Mouse (Mus musculus) olfactory bulb, adult 2 months (tissue): ENCODE measurements around the gene Pcca. TPM values are rescaled to one million over a fixed set of nuclear protein-coding genes. Genes with fewer than 3 reads are reported as not detected.

ENCODE experiments used
- H3K27ac ChIP-seq: fragments of 200-500 bp; 2 replicates; pipeline ENCODE4 v1.5.1; 2012; ENCODE audit warnings: low read depth, low read length; ENCODE audit not compliant: insufficient read depth
- H3K4me1 ChIP-seq: fragments of 200-500 bp; 2 replicates; pipeline ENCODE4 v1.6.1; 2012; ENCODE audit warnings: low read length; ENCODE audit not compliant: control insufficient read depth, insufficient read depth
- H3K4me3 ChIP-seq: fragments of 200-500 bp; 2 replicates; pipeline ENCODE4 v1.5.1; 2012; ENCODE audit warnings: mild to moderate bottlenecking, low read depth, low read length, moderate library complexity; ENCODE audit not compliant: insufficient read depth
- CTCF ChIP-seq: fragments of 200-500 bp; IDR thresholded peaks from 2 replicates; pipeline ENCODE4 v1.5.1; 2012; ENCODE audit warnings: low read depth, mild to moderate bottlenecking, low read length, moderate library complexity; ENCODE audit not compliant: insufficient read depth
- POLR2A ChIP-seq: fragments of 200-500 bp; IDR thresholded peaks from 2 replicates; pipeline ENCODE4 v1.6.1; 2012; ENCODE audit warnings: mild to moderate bottlenecking, low read depth, low read length, moderate library complexity; ENCODE audit not compliant: insufficient read depth
- WGBS: fragments of 180-500 bp; shearing (Covaris S2); methylation state at CpG from one replicate; pipeline ENCODE4 v1.1.7; 2018; 5-methylcytosine and 5-hydroxymethylcytosine counted together
- polyA plus RNA-seq: library from polyadenylated mRNA; stranded (reverse); fragments of >200 nt; gene quantifications from 2 replicates; pipeline ENCODE4 v1.2.4, GENCODE M21; 2012; ENCODE audit warnings: low replicate concordance; ENCODE audit not compliant: missing spikeins, insufficient read depth, insufficient read length

Gene Pcca
- polyA plus RNA-seq, 1 experiment: not detected

DNA sequence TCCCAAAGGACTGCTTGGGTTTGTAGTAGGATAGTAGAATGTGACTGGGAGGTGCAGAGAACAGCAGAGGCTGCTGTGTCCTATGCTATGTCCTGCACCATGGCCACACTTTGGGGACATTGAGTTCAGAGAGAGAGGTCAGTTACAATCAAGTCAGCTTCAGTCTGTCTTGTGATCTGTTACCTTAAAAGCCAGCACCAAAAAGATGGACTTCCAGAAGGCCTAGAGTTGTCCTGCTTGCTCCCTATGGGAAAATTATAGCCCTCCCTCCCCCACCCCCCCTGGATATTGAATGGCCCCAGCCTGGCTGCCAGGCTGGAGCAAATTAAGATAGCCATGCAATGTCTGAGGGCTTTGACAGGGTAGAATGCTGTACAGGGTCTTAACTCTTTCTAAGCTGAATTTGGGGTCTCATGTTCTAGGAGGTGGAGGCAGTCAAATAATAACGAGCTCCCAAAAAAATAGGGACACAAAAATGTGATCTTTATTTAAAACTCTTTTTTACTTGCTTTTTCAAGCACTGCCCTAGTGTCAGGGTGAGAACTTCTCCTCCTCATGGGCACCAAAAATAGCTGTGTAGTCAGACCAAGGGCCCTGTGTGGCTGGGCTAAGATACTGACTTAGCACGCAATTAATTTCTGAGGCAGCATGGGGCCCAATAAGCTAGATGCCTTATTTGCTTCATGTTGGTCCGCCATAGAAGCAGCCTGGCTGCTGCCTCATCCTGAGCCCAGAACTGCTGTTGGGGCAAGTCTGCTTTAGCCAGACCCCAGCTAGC, 353.8 kb downstream of the Pcca start:
- TF ChIP-seq CTCF: no peak
- TF ChIP-seq POLR2A: no peak
- Histone ChIP-seq H3K4me3 (no peak overlapping the region), H3K4me1 (peaks cover 14% of the 10 kb centered on the region), H3K27ac (no peak overlapping the region)
- WGBS: 68% methylated on average over 3 of the region's 3 CpGs

DNA sequence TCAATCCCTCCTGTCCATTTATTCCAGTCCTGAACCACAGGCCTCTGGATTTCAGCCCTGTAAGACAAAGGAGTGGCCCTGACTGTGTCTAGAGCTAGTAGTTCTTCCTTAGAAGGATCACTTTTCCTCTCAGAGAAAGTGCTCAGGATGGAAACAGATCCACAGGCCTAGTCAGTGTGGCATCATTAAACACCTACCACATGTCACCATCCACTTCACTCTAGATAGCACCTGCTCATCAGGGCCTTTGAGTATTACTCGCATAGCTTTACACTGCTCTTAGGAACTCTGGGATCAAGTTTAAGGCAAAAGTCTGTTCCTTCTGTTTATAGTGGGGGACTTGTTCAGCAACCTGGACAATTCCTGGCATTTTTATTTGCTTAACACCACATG, 354.4 kb downstream of the Pcca start:
- H3K27ac ChIP-seq: no peak overlapping the region
- WGBS: 90% methylated on average over 1 of the region's 1 CpGs
- H3K4me3 ChIP-seq: no peak overlapping the region
- H3K4me1 ChIP-seq: peaks cover 14% of the 10 kb centered on the region
- no peak for TF ChIP-seq CTCF
- no peak for TF ChIP-seq POLR2A

GRCm38 (mm10) chr14:122891470-122891968, 357.4 kb downstream of the Pcca start:
- WGBS: 98% methylated on average over 12 of the region's 12 CpGs
- Histone ChIP-seq H3K4me3 (no peak overlapping the region), H3K27ac (no peak overlapping the region), H3K4me1 (peaks cover 9% of the 10 kb centered on the region)
- TF ChIP-seq CTCF (no peak), POLR2A (no peak)

GRCm38 (mm10) chr14:122896106-122896505, 362.0 kb downstream of the Pcca start:
- Histone ChIP-seq H3K4me3 (no peak overlapping the region), H3K4me1 (peaks cover 4% of the 10 kb centered on the region; the same call in 1 of the 2 replicates), H3K27ac (no peak overlapping the region)
- no peak for TF ChIP-seq CTCF
- no peak for TF ChIP-seq POLR2A
- 94% methylated on average over 1 of the region's 1 CpGs for WGBS

DNA sequence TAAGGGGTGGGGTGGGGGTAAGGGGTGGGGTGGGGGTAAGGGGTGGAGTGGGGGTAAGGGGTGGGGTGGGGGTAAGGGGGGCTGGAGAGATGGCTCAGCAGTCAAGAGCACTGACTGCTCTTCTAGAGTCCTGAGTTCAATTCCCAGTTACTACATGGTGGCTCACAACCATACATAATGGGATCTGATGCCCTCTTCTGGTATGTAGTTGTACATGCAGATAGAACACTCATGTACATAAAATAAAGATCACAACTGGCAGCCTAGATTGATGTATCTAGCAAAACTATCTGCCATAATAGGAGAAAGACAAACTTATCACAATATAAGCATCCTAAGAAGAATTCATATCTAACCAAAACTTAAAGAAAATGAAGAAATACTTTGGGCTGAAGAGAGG, 364.4 kb downstream of the Pcca start:
- Histone ChIP-seq H3K4me1 (peaks cover 4% of the 10 kb centered on the region), H3K4me3 (no peak overlapping the region), H3K27ac (no peak overlapping the region)
- TF ChIP-seq CTCF (no peak), POLR2A (no peak)

GRCm38 (mm10) chr14:122900679-122901078, 366.6 kb downstream of the Pcca start:
- Histone ChIP-seq H3K4me1 (peaks cover 4% of the 10 kb centered on the region), H3K27ac (no peak overlapping the region), H3K4me3 (no peak overlapping the region)
- TF ChIP-seq POLR2A (no peak), CTCF (no peak)

- H3K4me1 ChIP-seq: peaks cover 4% of the 10 kb centered on the region
These were observed 367.1 kb downstream of the Pcca start for GRCm38 (mm10) chr14:122901177-122901576.

DNA sequence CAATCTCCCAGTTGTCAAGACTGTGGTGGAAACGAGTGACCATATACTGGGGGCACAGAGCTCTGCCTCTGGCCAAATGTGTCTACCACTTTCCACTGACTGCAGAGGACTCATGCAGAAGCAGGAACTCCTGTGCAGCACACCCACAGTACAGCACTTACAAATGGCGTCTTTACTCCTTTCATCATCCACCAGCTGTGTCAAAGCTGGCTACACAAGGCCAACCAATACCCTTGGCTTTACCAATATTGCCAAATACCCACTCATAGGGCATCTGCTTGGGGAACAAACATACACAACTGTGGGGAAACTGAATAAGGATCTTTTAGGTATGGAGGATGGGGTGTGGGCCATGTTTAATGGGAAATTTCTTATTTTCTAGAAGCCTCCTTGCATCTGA, 367.6 kb downstream of the Pcca start:
- WGBS: 93% methylated on average over 2 of the region's 2 CpGs

More at GRCm38 (mm10) chr14:122901177-122901576, 367.1 kb downstream of the Pcca start:
- Histone ChIP-seq H3K27ac (no peak overlapping the region), H3K4me3 (no peak overlapping the region)
- TF ChIP-seq CTCF: no peak
- no peak for TF ChIP-seq POLR2A
- 88% methylated on average over 3 of the region's 3 CpGs for WGBS

GRCm38 (mm10) chr14:122902136-122902535, 368.0 kb downstream of the Pcca start:
- no peak overlapping the region for H3K27ac ChIP-seq
- no peak overlapping the region for H3K4me3 ChIP-seq
- 61% methylated on average over 2 of the region's 2 CpGs for WGBS
- H3K4me1 ChIP-seq: peaks cover 4% of the 10 kb centered on the region
- TF ChIP-seq POLR2A (no peak), CTCF (no peak)

More for the DNA sequence above, 367.6 kb downstream of the Pcca start:
- no peak overlapping the region for H3K4me3 ChIP-seq
- H3K27ac ChIP-seq: no peak overlapping the region
- peaks cover 4% of the 10 kb centered on the region for H3K4me1 ChIP-seq
- TF ChIP-seq CTCF: no peak
- TF ChIP-seq POLR2A: no peak

DNA sequence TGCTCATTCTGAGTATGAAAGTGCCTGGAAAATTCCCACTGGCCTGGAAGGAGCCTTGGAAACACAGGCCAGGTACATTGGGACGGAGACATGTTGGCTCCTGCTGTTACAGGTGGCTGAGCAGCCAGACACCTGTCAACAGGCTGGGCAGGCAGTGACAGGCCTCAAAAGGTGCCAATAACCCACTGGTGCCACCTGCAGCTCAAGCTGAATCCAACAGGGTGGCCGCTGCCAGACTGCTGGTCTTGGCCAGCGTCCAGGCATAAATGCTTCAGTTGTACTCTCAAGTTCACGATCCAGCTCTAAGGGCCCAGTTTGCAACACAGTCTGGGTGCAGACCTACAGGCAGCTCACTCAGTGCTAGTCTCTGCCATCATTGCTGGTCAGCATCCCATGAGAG, 368.8 kb downstream of the Pcca start:
- no peak overlapping the region for H3K4me3 ChIP-seq
- no peak overlapping the region for H3K27ac ChIP-seq
- whole genome bisulfite sequencing: 38% methylated on average over 4 of the region's 4 CpGs
- H3K4me1 ChIP-seq: peaks cover 4% of the 10 kb centered on the region
- TF ChIP-seq POLR2A (no peak), CTCF (no peak)
